Mouse (Mus musculus) hindbrain, embryonic 10.5 days (tissue): ENCODE measurements around the gene Utp18. TPM values are rescaled to one million over a fixed set of nuclear protein-coding genes. Genes with fewer than 3 reads are reported as not detected.
A peak's percentile ranks its signal among the peaks of the same experiment; 100 is the strongest.

Experiments used
- DNase-seq: peaks from one replicate; pipeline ENCODE4 v3.0.0-alpha.2; 2017; ENCODE audit warnings: low spot score
- H3K27ac ChIP-seq: fragments of 300-500 bp; sonication (generic); 2 replicates; pipeline ENCODE4 v1.5.1; 2016; ENCODE audit warnings: mild to moderate bottlenecking, moderate library complexity
- H3K27me3 ChIP-seq: fragments of 300-500 bp; sonication (generic); 2 replicates; pipeline ENCODE4 v1.6.1; 2016; ENCODE audit warnings: mild to moderate bottlenecking; ENCODE audit not compliant: poor library complexity, insufficient read depth, severe bottlenecking
- H3K36me3 ChIP-seq: fragments of 300-500 bp; sonication (generic); 2 replicates; pipeline ENCODE4 v1.6.1; 2016; ENCODE audit warnings: mild to moderate bottlenecking, moderate library complexity
- H3K4me1 ChIP-seq: fragments of 300-500 bp; sonication (generic); replicated peaks from 2 replicates; pipeline ENCODE4 v1.6.1; 2016; ENCODE audit warnings: mild to moderate bottlenecking
- H3K4me3 ChIP-seq: fragments of 300-500 bp; sonication (generic); 2 replicates; pipeline ENCODE4 v1.5.1; 2016; ENCODE audit warnings: mild to moderate bottlenecking, moderate library complexity
- H3K9me3 ChIP-seq: fragments of 300-500 bp; sonication (generic); 2 replicates; pipeline ENCODE4 v1.6.1; 2016; ENCODE audit warnings: mild to moderate bottlenecking, moderate library complexity
- WGBS: fragments of 180-500 bp; shearing (Covaris S2); methylation state at CpG from one replicate; pipeline ENCODE4 v1.1.7; 2016; 5-methylcytosine and 5-hydroxymethylcytosine counted together
- polyA plus RNA-seq: library from polyadenylated mRNA; unstranded; fragments of >200 nt; fragmentation: Nextera tagmentation; extraction: Ambion mirVana; gene quantifications from 2 replicates; pipeline ENCODE4 v1.2.1, GENCODE M21; 2016

Utp18 gene
- polyA plus RNA-seq, 1 experiment from 2014 or later = 30.9 TPM

GRCm38 (mm10) chr11:93817966-93818738 is 67.4 kb downstream of the Utp18 start:
- Histone ChIP-seq H3K9me3 (no peaks in the 10 kb centered on the region), H3K4me3 (no peak overlapping the region), H3K36me3 (no peaks in the 10 kb centered on the region), H3K27me3 (no peaks in the 10 kb centered on the region), H3K4me1 (no peaks in the 10 kb centered on the region), H3K27ac (no peak overlapping the region)
- DNase-seq = no peak
- WGBS = 66% methylated on average over 15 of the region's 15 CpGs

GRCm38 (mm10) chr11:93812955-93813354 is 72.6 kb downstream of the Utp18 start:
- no peak overlapping the region for H3K27ac ChIP-seq
- 87% methylated on average over 4 of the region's 4 CpGs for WGBS

GRCm38 (mm10) chr11:93812125-93812868 is 73.3 kb downstream of the Utp18 start:
- Histone ChIP-seq H3K9me3 (no peaks in the 10 kb centered on the region), H3K27me3 (no peaks in the 10 kb centered on the region), H3K4me1 (no peaks in the 10 kb centered on the region), H3K4me3 (no peak overlapping the region), H3K27ac (no peak overlapping the region), H3K36me3 (no peaks in the 10 kb centered on the region)
- 46% methylated on average over 11 of the region's 11 CpGs for WGBS
- DNase-seq = peak; percentile 57

More at GRCm38 (mm10) chr11:93812955-93813354, 72.6 kb downstream of the Utp18 start:
- Histone ChIP-seq H3K9me3 (no peaks in the 10 kb centered on the region), H3K36me3 (no peaks in the 10 kb centered on the region), H3K4me3 (no peak overlapping the region), H3K27me3 (no peaks in the 10 kb centered on the region), H3K4me1 (no peaks in the 10 kb centered on the region)
- no peak for DNase-seq

Other genes starting within 250 kb of the Utp18 start
- 26.9 and 34.0 TPM in 2 replicates for gene Mbtd1, start 86 bp upstream of the Utp18 start, polyA plus RNA-seq
- 129 and 138 TPM in 2 replicates for gene Nme2, start 70.5 kb upstream of the Utp18 start, polyA plus RNA-seq
- gene Gm20390, start 82.5 kb upstream of the Utp18 start, polyA plus RNA-seq = 482 and 501 TPM in 2 replicates
- 314 and 317 TPM in 2 replicates for gene Nme1, start 82.8 kb upstream of the Utp18 start, polyA plus RNA-seq
- gene Spag9, start 110.3 kb upstream of the Utp18 start, polyA plus RNA-seq = 62.5 and 70.1 TPM in 2 replicates